Mouse (Mus musculus): ENCODE measurements at regions not wholly inside any gene's neighbourhood (a gene's known extent, or its start where the extent isn't known, plus 50 kb on each side); places are given as distances from the start of the nearest gene placed in this dataset.

DNA sequence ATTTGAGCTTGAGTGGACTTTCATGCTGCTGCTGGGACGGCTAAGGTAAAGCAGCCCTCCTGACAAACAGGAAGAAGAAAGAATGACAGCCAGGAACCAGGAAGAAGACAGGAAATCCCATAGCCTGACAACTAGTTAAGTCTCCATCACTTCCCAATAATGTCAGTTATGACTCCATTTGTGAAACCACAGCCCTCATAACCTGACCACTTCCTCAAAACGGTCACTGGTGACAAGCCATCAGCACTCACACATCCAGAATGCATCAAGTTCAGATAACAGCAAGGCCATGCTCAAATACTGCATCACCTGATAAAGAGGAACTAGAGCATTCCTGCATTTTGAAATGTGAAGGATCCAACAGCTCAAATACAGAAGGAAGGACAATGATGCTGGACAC, 288.3 kb downstream of the Zfp706 start:
- Histone ChIP-seq H3K4me3 (no peak overlapping the region), H3K9ac (no peak overlapping the region), H3K27ac (no peak overlapping the region), H3K4me2 (replicated peaks) (no peak overlapping the region), H3K36me3 (no peaks in the 10 kb centered on the region), H3K4me1 (peaks cover 19% of the 10 kb centered on the region), H3K27me3 (no peaks in the 10 kb centered on the region), H3K9me3 (no peaks in the 10 kb centered on the region)
- no peak for ATAC-seq (ENCODE audit: low FRiP score, low read depth)
- 53% methylated on average over 2 of the region's 2 CpGs for WGBS

DNA sequence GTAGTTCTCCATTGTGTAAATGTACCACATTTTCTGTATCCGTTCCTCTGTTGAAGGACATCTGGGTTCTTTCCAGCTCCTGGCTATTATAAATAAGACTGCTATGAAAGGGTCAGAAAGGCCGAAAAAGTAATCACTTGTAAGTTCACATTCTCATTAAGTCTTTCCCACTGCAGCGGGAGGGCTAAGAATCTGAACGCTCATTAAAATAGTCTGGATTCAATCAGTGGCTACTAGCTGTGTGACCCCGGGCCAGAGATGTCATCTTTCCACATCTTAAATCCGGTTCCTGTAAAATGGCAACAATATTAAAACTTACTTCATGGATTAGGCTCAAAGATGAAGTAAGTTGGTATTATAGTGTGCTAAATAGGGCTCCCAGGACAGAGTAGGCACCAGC, 289.7 kb downstream of the Zfp706 start:
- H3K9me3 ChIP-seq, result no peaks in the 10 kb centered on the region
- H3K4me1 ChIP-seq, result peaks cover 19% of the 10 kb centered on the region
- H3K4me3 ChIP-seq, result no peak overlapping the region
- no peaks in the 10 kb centered on the region for H3K27me3 ChIP-seq
- ATAC-seq (ENCODE audit: low FRiP score, low read depth), result no peak
- H3K27ac ChIP-seq, result no peak overlapping the region
- no peak overlapping the region for H3K4me2 ChIP-seq (replicated peaks)
- 23% methylated on average over 6 of the region's 6 CpGs for WGBS
- H3K36me3 ChIP-seq, result no peaks in the 10 kb centered on the region
- H3K9ac ChIP-seq, result no peak overlapping the region

DNA sequence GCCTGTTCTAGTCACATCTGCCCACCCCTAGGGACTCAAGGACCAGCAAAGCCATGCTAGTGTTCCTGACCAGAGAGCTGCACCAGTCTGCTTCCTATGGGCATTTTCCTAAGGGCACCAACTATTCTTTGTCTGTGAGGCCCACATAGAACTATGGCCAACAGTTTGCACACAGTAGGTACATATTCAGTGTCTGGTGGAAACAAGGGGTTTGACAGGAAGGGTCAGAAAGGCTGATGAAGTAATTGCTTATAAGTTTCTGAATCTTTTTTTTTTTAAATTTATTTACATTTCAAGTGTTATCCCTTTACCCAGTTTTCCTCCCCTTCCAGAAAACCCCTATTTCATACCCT, 290.9 kb downstream of the Zfp706 start:
- Histone ChIP-seq H3K4me2 (replicated peaks) (peak overlapping the region; percentile 59), H3K4me3 (peak overlapping the region; percentile 30), H3K27me3 (no peaks in the 10 kb centered on the region), H3K36me3 (no peaks in the 10 kb centered on the region), H3K4me1 (peaks cover 10% of the 10 kb centered on the region), H3K27ac (no peak overlapping the region), H3K9me3 (no peaks in the 10 kb centered on the region), H3K9ac (peak overlapping the region; percentile 53)
- no peak for ATAC-seq (ENCODE audit: low FRiP score, low read depth)

DNA sequence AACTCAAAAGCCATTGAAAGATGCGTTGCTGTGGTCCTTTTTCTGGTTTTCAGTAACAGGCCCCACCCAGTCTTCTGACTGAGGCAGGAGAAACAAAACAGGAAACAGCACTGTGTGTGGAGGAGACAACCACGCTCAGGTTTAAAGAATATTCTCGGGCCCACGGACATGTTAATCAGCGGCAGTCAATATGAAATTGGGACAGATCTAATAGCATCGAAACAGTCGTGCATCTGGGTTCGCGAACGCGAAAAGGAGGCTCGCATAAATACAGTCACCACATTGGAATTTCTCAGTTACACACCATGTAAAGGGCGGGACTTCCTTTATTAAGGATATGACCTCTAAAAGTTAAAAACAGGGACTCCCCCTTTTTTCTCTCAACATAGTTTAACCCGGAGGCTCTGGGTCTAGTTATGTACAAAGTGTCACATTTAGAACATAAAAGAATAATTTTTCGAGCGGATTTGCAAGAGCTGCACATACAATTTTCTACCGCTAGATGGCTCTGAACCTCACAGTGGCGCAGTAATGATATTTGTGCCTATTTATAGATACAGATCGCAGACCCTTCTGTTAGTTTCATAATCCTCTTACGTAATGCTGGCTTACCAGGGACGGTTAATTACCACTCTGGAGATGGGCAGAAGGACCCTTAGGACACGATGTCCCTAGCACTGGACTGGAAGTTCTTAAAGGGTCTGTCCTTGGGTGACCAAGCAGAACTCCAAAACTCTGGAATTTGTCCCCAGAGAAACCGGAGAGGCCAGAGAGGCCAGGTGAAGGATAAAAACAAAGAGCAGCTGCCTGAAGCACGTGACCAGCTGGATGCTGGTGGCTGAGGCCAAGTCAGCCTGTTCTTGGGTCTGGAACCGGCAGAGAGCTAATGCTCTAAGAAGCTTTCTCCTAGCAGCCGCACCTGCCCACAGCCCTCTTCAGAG, 291.6 kb downstream of the Zfp706 start:
- Histone ChIP-seq H3K9me3 (no peaks in the 10 kb centered on the region), H3K9ac (peak overlapping the region; percentile 53), H3K4me1 (peaks cover 6% of the 10 kb centered on the region), H3K27me3 (no peaks in the 10 kb centered on the region), H3K27ac (no peak overlapping the region), H3K4me2 (replicated peaks) (peak overlapping the region; percentile 59), H3K36me3 (no peaks in the 10 kb centered on the region), H3K4me3 (peak overlapping the region; percentile 30)
- peak; percentile 80; the same call in 1 of the 2 replicates for ATAC-seq (ENCODE audit: low FRiP score, low read depth)
- WGBS, result 11% methylated on average over 26 of the region's 26 CpGs

DNA sequence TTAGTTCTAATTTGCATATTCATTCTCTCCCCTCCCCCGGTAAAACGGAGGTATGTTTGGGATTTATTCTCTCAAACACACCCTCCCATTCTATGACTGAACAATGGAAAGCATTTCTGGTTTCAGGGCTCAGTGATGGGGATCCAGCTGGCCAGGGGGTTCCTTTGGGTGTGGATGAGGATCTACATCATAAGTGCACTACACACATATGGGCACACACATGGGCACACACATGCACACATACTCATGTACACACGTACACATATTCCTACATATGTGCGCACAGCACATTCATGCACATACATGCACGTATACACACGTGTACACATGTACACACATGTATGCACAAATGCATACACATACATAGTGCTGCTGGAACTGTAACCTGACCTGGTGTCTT, 292.4 kb downstream of the Zfp706 start:
- no peak for ATAC-seq (ENCODE audit: low FRiP score, low read depth)
- WGBS, result 94% methylated on average over 6 of the region's 6 CpGs

DNA sequence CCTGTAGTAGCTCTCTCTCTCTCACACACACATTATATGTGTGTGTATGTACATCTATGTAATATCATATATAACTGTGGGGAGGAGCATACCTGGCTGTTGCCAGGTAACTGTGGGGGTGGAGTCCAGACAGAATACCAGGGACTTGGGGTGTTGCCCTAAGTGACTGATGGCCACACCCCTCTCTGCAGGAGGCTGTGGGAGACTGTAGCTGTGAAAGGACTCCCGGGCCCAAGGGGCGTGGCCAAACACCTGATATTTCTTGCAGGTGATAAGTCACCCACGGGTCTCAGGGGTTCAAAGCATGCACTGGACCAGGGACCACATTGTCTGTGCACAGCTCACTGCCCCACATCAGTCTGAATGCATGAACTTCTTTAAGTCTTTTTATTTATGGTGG, 297.8 kb downstream of the Zfp706 start:
- no peak for ATAC-seq (ENCODE audit: low FRiP score, low read depth)
- no peak overlapping the region for H3K4me3 ChIP-seq
- no peaks in the 10 kb centered on the region for H3K27me3 ChIP-seq
- no peaks in the 10 kb centered on the region for H3K9me3 ChIP-seq
- no peak overlapping the region for H3K9ac ChIP-seq
- 55% methylated on average over 3 of the region's 3 CpGs for WGBS
- H3K27ac ChIP-seq, result no peak overlapping the region
- no peaks in the 10 kb centered on the region for H3K36me3 ChIP-seq
- H3K4me2 ChIP-seq (replicated peaks), result no peak overlapping the region
- no peaks in the 10 kb centered on the region for H3K4me1 ChIP-seq

More for the DNA sequence above, 292.4 kb downstream of the Zfp706 start:
- H3K27ac ChIP-seq, result no peak overlapping the region
- H3K36me3 ChIP-seq, result no peaks in the 10 kb centered on the region
- H3K27me3 ChIP-seq, result no peaks in the 10 kb centered on the region
- peaks cover 6% of the 10 kb centered on the region for H3K4me1 ChIP-seq
- no peak overlapping the region for H3K4me2 ChIP-seq (replicated peaks)
- H3K9ac ChIP-seq, result no peak overlapping the region
- H3K9me3 ChIP-seq, result no peaks in the 10 kb centered on the region
- no peak overlapping the region for H3K4me3 ChIP-seq

DNA sequence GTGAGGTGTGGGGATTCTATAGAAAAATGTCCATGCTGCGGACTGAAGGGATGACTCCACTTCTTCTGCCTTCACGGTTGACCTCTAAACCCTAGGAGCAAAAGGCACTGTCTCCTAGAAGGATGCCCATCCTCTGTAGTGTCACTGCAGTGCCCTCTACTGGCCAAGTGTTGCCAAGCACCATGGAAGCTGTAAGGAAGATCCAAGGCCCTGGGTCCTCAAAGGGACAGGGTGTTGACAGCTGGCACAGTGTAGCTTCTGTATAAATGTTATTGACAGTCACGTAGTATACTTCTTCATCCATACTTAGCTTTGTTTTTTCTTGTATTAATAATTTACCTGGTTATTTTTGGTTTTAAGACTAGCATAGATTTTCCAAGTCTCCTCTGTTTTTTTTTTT, 299.1 kb downstream of the Zfp706 start:
- Histone ChIP-seq H3K9me3 (no peaks in the 10 kb centered on the region), H3K4me2 (replicated peaks) (no peak overlapping the region), H3K4me3 (no peak overlapping the region), H3K27ac (no peak overlapping the region), H3K36me3 (no peaks in the 10 kb centered on the region), H3K27me3 (no peaks in the 10 kb centered on the region), H3K4me1 (no peaks in the 10 kb centered on the region), H3K9ac (no peak overlapping the region)
- ATAC-seq (ENCODE audit: low FRiP score, low read depth), result no peak
- WGBS, result 14% methylated on average over 3 of the region's 3 CpGs

DNA sequence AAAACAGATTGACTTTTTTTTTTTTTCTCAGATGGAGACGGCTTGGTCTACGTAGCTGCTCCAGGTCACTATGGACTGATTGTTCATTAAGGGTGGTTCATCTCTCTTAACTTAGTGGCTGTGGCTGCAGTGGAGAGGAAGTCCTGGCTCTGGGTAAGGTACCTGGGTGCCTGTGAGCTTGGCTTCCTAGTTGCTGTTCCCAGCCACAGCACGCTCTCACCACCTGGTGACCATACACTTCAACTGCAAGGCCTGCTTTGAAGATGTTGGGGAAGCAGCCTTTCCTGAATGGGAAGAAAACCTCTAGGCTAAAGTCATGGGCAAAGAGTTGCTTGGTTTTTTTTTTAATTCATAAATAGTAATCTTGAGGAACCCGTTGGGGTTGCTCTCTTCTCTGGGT, 301.6 kb downstream of the Zfp706 start:
- Histone ChIP-seq H3K4me2 (replicated peaks) (no peak overlapping the region), H3K9me3 (no peaks in the 10 kb centered on the region), H3K4me3 (no peak overlapping the region), H3K9ac (no peak overlapping the region), H3K4me1 (no peaks in the 10 kb centered on the region), H3K27ac (no peak overlapping the region), H3K27me3 (no peaks in the 10 kb centered on the region), H3K36me3 (no peaks in the 10 kb centered on the region)
- ATAC-seq (ENCODE audit: low FRiP score, low read depth), result no peak
- 26% methylated on average over 4 of the region's 4 CpGs for WGBS

DNA sequence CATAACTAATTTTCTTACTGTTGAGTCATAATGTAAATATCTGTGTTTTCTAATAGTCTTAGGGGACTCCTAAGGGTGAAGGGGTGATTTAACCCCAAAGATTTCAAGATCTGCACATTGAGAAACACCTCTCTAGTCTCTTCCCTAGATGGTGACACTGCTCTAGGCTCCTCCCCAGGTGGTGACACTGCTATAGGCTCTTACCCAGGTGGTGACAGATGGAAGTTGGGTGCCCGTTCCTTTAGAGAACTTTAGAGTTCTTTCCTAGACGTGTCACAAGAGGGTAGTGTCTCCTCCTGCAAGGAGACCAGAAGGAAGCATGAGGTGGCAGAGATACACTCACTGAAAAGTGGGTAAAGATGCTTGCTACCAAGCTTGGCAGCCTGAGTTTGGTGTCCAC, 302.2 kb downstream of the Zfp706 start:
- no peaks in the 10 kb centered on the region for H3K9me3 ChIP-seq
- WGBS, result 20% methylated on average over 2 of the region's 2 CpGs
- H3K4me2 ChIP-seq (replicated peaks), result no peak overlapping the region
- H3K36me3 ChIP-seq, result no peaks in the 10 kb centered on the region
- no peak overlapping the region for H3K4me3 ChIP-seq
- H3K27me3 ChIP-seq, result no peaks in the 10 kb centered on the region
- no peaks in the 10 kb centered on the region for H3K4me1 ChIP-seq
- ATAC-seq (ENCODE audit: low FRiP score, low read depth), result no peak
- H3K9ac ChIP-seq, result no peak overlapping the region
- H3K27ac ChIP-seq, result no peak overlapping the region

DNA sequence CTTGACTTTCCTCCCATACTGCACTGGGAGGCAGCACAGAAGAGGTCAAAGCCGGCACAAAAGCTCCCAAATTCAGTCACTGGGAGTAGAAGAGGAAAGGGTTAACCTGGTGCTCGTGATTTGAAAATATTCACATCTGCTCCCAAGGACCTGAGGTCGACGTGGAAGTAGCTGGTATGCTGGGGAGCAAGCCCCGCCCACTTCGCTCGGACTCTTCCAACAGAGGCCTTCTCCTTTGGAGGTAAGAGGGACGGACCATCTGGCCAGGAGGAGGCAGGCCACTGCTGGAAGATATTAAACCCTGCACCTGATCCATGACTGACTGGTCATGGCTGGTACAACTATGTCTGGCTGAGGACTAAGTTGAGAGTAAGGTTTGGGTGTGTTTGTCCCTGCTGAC, 305.7 kb downstream of the Zfp706 start:
- H3K9me3 ChIP-seq, result no peaks in the 10 kb centered on the region
- H3K27ac ChIP-seq, result no peak overlapping the region
- H3K27me3 ChIP-seq, result no peaks in the 10 kb centered on the region
- H3K4me1 ChIP-seq, result no peaks in the 10 kb centered on the region
- ATAC-seq (ENCODE audit: low FRiP score, low read depth), result no peak
- 26% methylated on average over 8 of the region's 8 CpGs for WGBS
- no peak overlapping the region for H3K4me2 ChIP-seq (replicated peaks)
- H3K9ac ChIP-seq, result no peak overlapping the region
- H3K36me3 ChIP-seq, result no peaks in the 10 kb centered on the region
- H3K4me3 ChIP-seq, result no peak overlapping the region

DNA sequence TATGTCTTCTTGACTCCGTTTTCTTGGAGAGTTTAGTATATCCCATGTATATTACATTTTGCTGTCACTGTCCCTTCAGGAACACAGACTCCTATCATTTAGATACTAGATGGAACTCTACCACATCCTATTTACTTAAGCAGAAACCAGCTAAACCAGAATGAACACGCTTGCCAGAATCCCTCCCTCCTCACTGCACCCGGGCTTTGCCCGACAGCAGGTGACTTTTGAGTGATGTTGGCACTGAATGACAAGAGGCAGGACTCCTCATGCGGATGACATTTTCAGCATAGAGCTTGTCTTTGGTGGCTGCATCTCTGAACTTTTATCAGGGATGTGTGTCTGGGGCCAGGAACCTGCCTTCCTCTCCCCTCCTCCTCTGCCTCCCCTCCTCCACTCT, 307.4 kb downstream of the Zfp706 start:
- H3K4me3 ChIP-seq, result no peak overlapping the region
- WGBS, result 88% methylated on average over 5 of the region's 5 CpGs
- ATAC-seq (ENCODE audit: low FRiP score, low read depth), result no peak

DNA sequence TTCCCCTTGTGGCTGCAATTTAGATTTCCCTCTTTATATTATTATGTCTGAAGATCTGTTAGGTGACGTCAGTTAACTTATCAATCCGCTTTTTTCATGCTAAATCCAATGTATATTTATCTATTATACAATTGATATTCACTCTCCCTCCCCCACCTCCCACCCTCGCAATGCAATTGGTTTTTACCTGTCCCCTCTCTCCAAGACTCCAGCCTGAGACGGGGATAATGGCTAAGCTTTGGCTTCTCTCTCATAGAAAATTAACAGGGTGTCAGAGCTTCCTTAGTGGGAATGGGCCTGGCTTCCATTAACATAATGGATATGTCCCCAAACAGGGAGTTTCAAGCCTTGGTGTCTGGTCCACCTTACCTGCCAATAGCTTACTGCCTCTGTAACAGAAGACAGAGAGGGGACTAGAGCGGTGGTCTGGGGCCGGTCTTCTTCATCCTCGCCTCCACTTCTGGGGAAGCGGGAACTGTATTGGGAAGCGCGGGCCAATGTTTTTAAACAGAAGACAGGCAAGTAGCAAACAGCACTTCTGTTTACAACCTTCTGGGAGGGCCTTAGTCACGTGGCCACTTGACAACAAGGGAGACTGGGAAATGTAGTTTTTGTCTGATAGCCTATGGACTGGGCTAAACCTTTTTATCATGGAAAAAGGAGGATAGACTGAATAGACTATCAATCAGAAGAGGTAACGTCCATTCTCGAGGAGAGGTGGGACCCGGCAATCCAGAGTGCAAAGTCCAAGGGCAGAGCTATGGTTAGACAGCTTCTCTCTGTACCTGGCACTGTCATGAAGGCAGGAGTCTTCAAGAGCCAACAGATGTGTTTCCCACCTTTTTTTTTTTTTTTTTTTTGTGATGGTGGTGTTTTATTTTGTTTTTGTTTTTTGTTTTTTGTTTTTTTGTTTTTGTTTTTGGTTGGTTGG, 312.1 kb downstream of the Zfp706 start:
- Histone ChIP-seq H3K9me3 (no peaks in the 10 kb centered on the region), H3K27me3 (no peaks in the 10 kb centered on the region), H3K27ac (no peak overlapping the region), H3K4me2 (replicated peaks) (peak overlapping the region; percentile 66), H3K4me1 (peaks cover 9% of the 10 kb centered on the region), H3K36me3 (no peaks in the 10 kb centered on the region), H3K9ac (peak overlapping the region; percentile 62), H3K4me3 (peak overlapping the region; percentile 45)
- peak; percentile 89; the same call in 1 of the 2 replicates for ATAC-seq (ENCODE audit: low FRiP score, low read depth)
- 23% methylated on average over 14 of the region's 14 CpGs for WGBS

More for the DNA sequence above, 307.4 kb downstream of the Zfp706 start:
- H3K36me3 ChIP-seq, result no peaks in the 10 kb centered on the region
- H3K27ac ChIP-seq, result no peak overlapping the region
- no peaks in the 10 kb centered on the region for H3K9me3 ChIP-seq
- no peaks in the 10 kb centered on the region for H3K4me1 ChIP-seq
- no peak overlapping the region for H3K4me2 ChIP-seq (replicated peaks)
- H3K27me3 ChIP-seq, result no peaks in the 10 kb centered on the region
- no peak overlapping the region for H3K9ac ChIP-seq
